Mouse (Mus musculus) stomach, embryonic 16.5 days (tissue): ENCODE results near the gene Ppp6r3. TPM values are rescaled to one million over a fixed set of nuclear protein-coding genes. Genes with fewer than 3 reads are reported as not detected.
"Not testable (repeated sequence)": the region's sequence is repeated elsewhere in the genome, so short reads cannot be mapped to it uniquely, and the experiment has no call there.

ENCODE experiments used
- ATAC-seq: fragments of 200-750 bp; cut with Nextera tagmentation; 2 replicates; pipeline ENCODE4 v1.8.0; 2017; ENCODE audit warnings: moderate number of reproducible peaks, moderate TSS enrichment; ENCODE audit not compliant: insufficient read depth, low FRiP score
- H3K27ac ChIP-seq: fragments of 300-500 bp; sonication (generic); 2 replicates; pipeline ENCODE4 v1.5.1; 2014; ENCODE audit warnings: low read length
- H3K27me3 ChIP-seq: fragments of 300-500 bp; sonication (generic); 2 replicates; pipeline ENCODE4 v1.6.1; 2014; ENCODE audit warnings: low read length, control low read depth, mixed read lengths; ENCODE audit not compliant: control insufficient read depth, insufficient read depth
- H3K36me3 ChIP-seq: fragments of 300-500 bp; sonication (generic); 2 replicates; pipeline ENCODE4 v1.6.1; 2014; ENCODE audit warnings: low read length; ENCODE audit not compliant: control insufficient read depth, insufficient read depth
- H3K4me1 ChIP-seq: fragments of 300-500 bp; sonication (generic); 2 replicates; pipeline ENCODE4 v1.6.1; 2014; ENCODE audit warnings: low read length, control low read depth, mixed read lengths; ENCODE audit not compliant: control insufficient read depth, insufficient read depth
- H3K4me2 ChIP-seq: fragments of 300-500 bp; sonication (generic); 2 replicates; pipeline ENCODE4 v1.6.1; 2014; ENCODE audit warnings: low read depth, low read length, mixed read lengths
- H3K4me3 ChIP-seq: fragments of 300-500 bp; sonication (generic); replicated peaks from 2 replicates; pipeline ENCODE4 v1.5.1; 2014; ENCODE audit warnings: mild to moderate bottlenecking, low read length
- H3K9ac ChIP-seq: fragments of 300-500 bp; sonication (generic); 2 replicates; pipeline ENCODE4 v1.6.1; 2014; ENCODE audit warnings: low read length
- H3K9me3 ChIP-seq: fragments of 300-500 bp; sonication (generic); replicated peaks from 2 replicates; pipeline ENCODE4 v1.6.1; 2016; ENCODE audit warnings: low read length, control low read depth; ENCODE audit not compliant: control insufficient read depth
- WGBS: fragments of 180-500 bp; shearing (Covaris S2); extraction: QIAGEN DNeasy Blood & Tissue Kit; methylation state at CpG from one replicate; pipeline ENCODE4 v1.1.7; 2014; 5-methylcytosine and 5-hydroxymethylcytosine counted together
- polyA plus RNA-seq: library from polyadenylated mRNA; unstranded; fragments of >200 nt; fragmentation: Nextera tagmentation; extraction: Ambion mirVana; gene quantifications from 2 replicates; pipeline ENCODE4 v1.2.1, GENCODE M21; 2015

The Ppp6r3 gene
- polyA plus RNA-seq, 1 experiment from 2014 or later, result 54.0 TPM

DNA sequence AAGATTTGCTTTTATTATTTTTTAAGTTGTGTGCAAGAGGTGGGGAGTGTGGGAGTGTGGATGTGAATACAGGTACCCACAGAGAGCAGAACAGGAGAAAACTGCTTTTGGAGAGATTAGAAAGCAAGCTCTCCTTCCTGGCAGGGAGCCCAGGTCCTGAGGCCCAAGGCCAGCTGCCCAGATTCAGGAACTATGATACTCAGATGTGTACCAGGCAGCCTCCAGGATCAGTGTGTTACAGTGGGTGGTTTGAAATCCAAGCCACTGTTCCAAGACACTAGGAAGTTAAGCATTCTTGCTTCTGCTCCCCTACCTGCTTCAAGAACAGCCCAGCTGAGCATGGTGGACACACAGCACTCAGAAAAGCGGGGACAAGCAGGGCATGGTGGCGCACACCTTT lies 35.3 kb upstream of the Ppp6r3 start:
- H3K4me2 ChIP-seq, result no peak overlapping the region
- no peak overlapping the region for H3K4me3 ChIP-seq
- ATAC-seq, result no peak
- H3K27ac ChIP-seq, result peak overlapping the region; percentile 17; the same call in 1 of the 2 replicates
- no peaks in the 10 kb centered on the region; the same call in 1 of the 2 replicates for H3K4me1 ChIP-seq
- WGBS, result 97% methylated on average over 2 of the region's 2 CpGs
- peaks cover 25% of the 10 kb centered on the region for H3K36me3 ChIP-seq
- H3K9ac ChIP-seq, result no peak overlapping the region
- no peaks in the 10 kb centered on the region for H3K9me3 ChIP-seq
- no peaks in the 10 kb centered on the region for H3K27me3 ChIP-seq

DNA sequence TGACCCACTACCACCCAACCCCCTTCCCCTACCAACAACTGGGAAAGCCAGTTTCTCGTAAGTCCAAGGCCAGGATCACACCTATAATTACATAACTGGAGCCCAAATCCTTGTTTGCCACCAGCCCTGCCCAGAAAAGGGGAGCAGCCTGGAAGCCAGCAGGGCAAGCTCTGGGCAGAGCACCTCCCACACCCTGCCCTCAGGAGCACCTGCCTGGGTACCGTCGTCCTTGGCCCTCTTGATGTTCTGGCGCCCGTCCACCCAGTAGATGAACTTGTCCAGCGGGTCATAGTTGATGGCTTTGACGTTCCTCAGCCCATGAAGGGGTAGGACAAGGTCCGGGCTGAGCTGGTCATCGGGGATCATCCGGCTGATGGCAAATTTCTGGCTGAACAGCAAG lies 34.3 kb upstream of the Ppp6r3 start:
- no peaks in the 10 kb centered on the region for H3K27me3 ChIP-seq
- ATAC-seq, result peak; percentile 30; the same call in 1 of the 2 replicates
- H3K9ac ChIP-seq, result no peak overlapping the region
- H3K9me3 ChIP-seq, result no peaks in the 10 kb centered on the region
- H3K36me3 ChIP-seq, result peaks cover 17% of the 10 kb centered on the region; the same call in 1 of the 2 replicates
- H3K4me2 ChIP-seq, result no peak overlapping the region
- H3K4me3 ChIP-seq, result no peak overlapping the region
- peak overlapping the region; percentile 17; the same call in 1 of the 2 replicates for H3K27ac ChIP-seq
- H3K4me1 ChIP-seq, result no peaks in the 10 kb centered on the region; the same call in 1 of the 2 replicates
- 78% methylated on average over 10 of the region's 10 CpGs for WGBS

DNA sequence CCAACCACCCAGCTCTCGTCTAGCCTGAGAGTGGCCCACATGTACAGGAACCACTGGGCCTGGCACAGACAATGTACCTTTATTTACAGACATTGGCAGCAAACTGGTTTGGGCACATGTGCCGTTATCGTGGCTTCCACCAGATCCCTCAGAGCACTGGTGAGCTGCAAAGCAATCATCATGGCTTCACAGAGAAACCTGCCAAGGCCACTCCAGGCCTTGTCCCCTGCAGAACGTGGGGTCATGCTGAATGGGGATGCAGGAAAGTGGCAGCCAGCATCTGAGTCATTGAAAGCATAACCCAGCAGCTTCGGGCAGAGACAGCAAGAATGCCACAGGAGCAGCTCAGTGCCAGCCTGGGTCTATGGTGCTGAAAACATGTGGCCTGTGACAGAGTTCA lies 18.8 kb upstream of the Ppp6r3 start:
- Histone ChIP-seq H3K4me2 (no peak overlapping the region), H3K4me1 (no peaks in the 10 kb centered on the region), H3K4me3 (no peak overlapping the region), H3K27ac (no peak overlapping the region), H3K27me3 (no peaks in the 10 kb centered on the region), H3K9ac (no peak overlapping the region), H3K36me3 (peaks cover 47% of the 10 kb centered on the region), H3K9me3 (no peaks in the 10 kb centered on the region)
- 91% methylated on average over 5 of the region's 5 CpGs for WGBS
- no peak for ATAC-seq

DNA sequence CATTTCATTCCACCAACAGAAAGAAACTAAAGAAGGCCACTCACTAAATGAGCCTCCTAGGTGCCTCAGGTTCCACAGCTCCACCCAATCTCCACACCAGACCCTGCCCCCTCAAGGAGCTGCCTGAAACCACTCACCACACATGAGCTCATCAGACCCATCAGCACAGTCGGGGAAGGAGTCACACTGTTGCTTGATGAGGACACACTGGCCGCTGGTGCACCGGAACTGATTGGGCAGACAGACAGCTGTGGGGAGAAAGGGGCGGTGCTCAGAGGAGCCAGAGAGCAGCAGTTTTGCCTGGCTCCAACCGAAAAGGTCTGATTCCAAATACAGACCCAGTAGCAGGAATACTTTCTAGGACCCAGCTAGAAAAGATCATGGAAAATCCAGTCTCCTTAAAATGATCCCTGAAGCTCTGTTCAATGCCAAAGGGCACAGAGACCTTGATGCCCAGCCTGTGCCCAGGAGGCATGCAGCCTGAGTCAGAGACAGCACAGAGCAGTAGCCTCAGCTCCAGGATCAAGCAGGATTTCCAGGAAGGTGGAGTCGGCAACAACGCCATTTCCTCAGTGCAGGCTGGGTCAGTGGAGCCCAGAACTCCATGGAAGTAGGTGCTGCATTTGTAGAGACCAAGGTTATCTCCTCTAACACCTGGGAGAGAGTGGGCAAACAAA lies 18.0 kb upstream of the Ppp6r3 start:
- H3K9me3 ChIP-seq, result no peaks in the 10 kb centered on the region
- peaks cover 47% of the 10 kb centered on the region for H3K36me3 ChIP-seq
- ATAC-seq, result no peak
- H3K9ac ChIP-seq, result no peak overlapping the region
- H3K27me3 ChIP-seq, result no peaks in the 10 kb centered on the region
- H3K4me2 ChIP-seq, result no peak overlapping the region
- WGBS, result 82% methylated on average over 7 of the region's 7 CpGs
- H3K27ac ChIP-seq, result no peak overlapping the region
- H3K4me1 ChIP-seq, result no peaks in the 10 kb centered on the region
- H3K4me3 ChIP-seq, result no peak overlapping the region

DNA sequence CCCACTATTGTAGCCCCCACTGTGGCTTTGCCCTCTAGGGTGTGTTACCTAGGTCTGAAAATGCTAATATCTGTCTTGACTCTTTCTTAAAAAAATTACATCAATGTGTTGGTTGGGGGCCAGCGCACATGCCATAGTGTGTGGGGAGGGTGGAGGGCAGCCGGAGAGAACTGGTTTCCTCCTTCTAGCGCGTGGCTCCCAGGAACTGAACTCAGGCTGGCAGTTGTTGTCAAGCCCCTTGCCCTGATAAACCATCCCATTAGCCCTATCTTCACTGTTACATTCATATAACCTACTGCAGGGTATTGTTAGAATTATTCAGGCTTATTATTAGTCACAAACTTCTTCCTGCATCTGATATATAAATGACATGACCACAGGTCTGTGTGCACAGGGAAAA lies 14.4 kb upstream of the Ppp6r3 start:
- H3K9me3 ChIP-seq, result no peaks in the 10 kb centered on the region
- H3K4me2 ChIP-seq, result no peak overlapping the region
- H3K27me3 ChIP-seq, result no peaks in the 10 kb centered on the region
- no peaks in the 10 kb centered on the region for H3K4me1 ChIP-seq
- no peak overlapping the region for H3K9ac ChIP-seq
- WGBS, result 96% methylated on average over 4 of the region's 4 CpGs
- H3K4me3 ChIP-seq, result no peak overlapping the region
- H3K36me3 ChIP-seq, result peaks cover 45% of the 10 kb centered on the region
- no peak for ATAC-seq
- H3K27ac ChIP-seq, result no peak overlapping the region

DNA sequence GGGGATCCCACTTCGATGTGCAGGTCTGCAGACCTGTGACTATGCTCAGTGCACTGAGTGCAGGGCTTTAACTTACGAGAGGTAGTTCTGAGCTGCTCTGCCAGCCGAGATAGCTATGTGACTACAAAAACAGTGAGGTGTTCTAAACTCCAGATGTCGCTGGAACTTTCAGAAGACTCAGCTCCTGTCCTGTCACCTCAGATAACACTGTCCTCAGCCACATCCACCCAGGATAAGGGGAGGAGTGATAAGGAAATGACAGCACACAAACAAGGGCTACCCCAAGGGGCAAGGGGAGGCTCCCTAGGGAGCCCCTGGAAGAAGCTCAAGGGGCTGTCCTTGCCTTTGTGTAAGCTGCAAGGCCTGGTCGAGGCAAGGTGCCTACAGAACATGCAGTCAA lies 14.0 kb upstream of the Ppp6r3 start:
- H3K36me3 ChIP-seq, result peaks cover 41% of the 10 kb centered on the region

DNA sequence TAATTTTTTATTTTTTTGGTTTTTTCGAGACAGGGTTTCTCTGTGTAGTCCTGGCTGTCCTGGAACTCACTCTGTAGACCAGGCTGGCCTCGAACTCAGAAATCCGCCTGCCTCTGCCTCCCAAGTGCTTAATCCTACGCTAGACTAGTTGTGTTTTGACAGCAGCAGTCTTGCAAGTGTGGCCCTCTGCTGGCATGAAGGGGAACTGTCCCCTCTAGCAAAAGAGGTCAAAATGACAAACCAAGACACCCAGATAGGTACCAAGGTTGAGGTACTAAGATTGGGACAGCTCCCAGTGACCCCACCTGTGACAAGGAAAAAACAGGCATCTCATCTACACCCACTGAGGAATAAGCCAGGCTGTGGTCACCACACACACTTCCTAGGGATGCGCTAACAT lies 12.2 kb upstream of the Ppp6r3 start:
- 93% methylated on average over 5 of the region's 5 CpGs for WGBS
- peaks cover 38% of the 10 kb centered on the region for H3K36me3 ChIP-seq
- ATAC-seq, result 0 out of 2 replicates have a peak, but pooled peaks have one; percentile 21
- not testable (repeated sequence) for H3K9ac ChIP-seq, H3K9me3 ChIP-seq, H3K4me2 ChIP-seq, H3K27ac ChIP-seq, H3K27me3 ChIP-seq, H3K4me1 ChIP-seq, H3K4me3 ChIP-seq

More for the DNA sequence above, 14.0 kb upstream of the Ppp6r3 start:
- 87% methylated on average over 5 of the region's 5 CpGs for WGBS
- no peak overlapping the region for H3K4me3 ChIP-seq
- no peaks in the 10 kb centered on the region for H3K4me1 ChIP-seq
- H3K4me2 ChIP-seq, result no peak overlapping the region
- ATAC-seq, result no peak
- H3K9ac ChIP-seq, result no peak overlapping the region
- H3K27me3 ChIP-seq, result no peaks in the 10 kb centered on the region
- H3K27ac ChIP-seq, result no peak overlapping the region
- no peaks in the 10 kb centered on the region for H3K9me3 ChIP-seq

DNA sequence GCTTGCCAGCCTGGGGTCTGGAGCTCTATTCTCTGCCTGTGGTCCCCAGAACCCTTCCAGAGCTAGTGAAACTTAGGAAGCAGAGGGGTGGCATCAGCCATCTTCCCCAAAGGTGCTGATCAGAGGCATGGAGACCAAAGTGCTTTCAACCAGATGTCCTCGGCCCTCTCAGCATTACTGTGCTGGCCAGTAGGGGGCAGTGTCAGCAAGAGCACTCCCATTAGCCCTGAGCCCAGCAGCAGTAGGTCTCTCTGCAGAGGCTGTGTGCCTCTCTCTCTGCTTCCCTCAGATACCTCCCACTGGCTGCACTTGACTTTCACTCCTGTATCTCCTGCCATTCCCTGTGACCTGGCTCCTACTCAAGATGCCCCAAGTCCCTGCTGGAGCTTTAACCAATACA lies 11.0 kb upstream of the Ppp6r3 start:
- H3K9ac ChIP-seq, result no peak overlapping the region
- H3K4me1 ChIP-seq, result no peaks in the 10 kb centered on the region
- no peaks in the 10 kb centered on the region for H3K27me3 ChIP-seq
- H3K4me2 ChIP-seq, result no peak overlapping the region
- no peak for ATAC-seq
- H3K27ac ChIP-seq, result no peak overlapping the region
- 33% methylated on average over 1 of the region's 1 CpGs for WGBS
- no peak overlapping the region for H3K4me3 ChIP-seq
- H3K36me3 ChIP-seq, result peaks cover 32% of the 10 kb centered on the region
- H3K9me3 ChIP-seq, result no peaks in the 10 kb centered on the region

DNA sequence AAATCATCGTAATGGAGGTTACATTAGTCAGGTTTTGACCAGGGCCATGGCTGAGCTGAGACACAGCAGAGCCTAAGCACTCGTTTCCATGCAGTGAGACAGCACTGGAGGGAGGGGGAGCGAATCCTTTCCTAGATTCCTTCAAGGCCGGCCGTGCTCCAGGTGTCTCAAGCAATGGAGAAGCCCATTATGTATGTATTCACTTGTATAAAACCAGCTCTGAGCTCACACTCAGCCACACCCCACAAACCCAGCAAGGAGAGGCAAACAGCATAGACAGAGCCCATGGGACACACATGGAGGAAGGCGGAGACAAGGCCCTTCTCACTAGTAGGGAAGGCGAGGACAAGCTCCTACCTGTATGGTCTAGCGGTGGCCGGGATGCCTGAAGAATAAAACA lies 10.5 kb upstream of the Ppp6r3 start:
- 83% methylated on average over 9 of the region's 9 CpGs for WGBS
- no peak for ATAC-seq
- H3K27ac ChIP-seq, result no peak overlapping the region
- H3K36me3 ChIP-seq, result peaks cover 28% of the 10 kb centered on the region
- H3K4me3 ChIP-seq, result no peak overlapping the region
- H3K9me3 ChIP-seq, result no peaks in the 10 kb centered on the region
- no peaks in the 10 kb centered on the region for H3K4me1 ChIP-seq
- H3K27me3 ChIP-seq, result no peaks in the 10 kb centered on the region
- H3K9ac ChIP-seq, result no peak overlapping the region
- H3K4me2 ChIP-seq, result no peak overlapping the region
